Mouse (Mus musculus): ENCODE results near the gene Tdp2. TPM values are rescaled to one million over a fixed set of nuclear protein-coding genes. Genes with fewer than 3 reads are reported as not detected.
A peak's percentile ranks its signal among the peaks of the same experiment; 100 is the strongest.

The Tdp2 gene
- polyA plus RNA-seq (2016; fragmentation: Nextera tagmentation; extraction: Ambion mirVana): 70.3 and 75.0 TPM in 2 replicates

DNA sequence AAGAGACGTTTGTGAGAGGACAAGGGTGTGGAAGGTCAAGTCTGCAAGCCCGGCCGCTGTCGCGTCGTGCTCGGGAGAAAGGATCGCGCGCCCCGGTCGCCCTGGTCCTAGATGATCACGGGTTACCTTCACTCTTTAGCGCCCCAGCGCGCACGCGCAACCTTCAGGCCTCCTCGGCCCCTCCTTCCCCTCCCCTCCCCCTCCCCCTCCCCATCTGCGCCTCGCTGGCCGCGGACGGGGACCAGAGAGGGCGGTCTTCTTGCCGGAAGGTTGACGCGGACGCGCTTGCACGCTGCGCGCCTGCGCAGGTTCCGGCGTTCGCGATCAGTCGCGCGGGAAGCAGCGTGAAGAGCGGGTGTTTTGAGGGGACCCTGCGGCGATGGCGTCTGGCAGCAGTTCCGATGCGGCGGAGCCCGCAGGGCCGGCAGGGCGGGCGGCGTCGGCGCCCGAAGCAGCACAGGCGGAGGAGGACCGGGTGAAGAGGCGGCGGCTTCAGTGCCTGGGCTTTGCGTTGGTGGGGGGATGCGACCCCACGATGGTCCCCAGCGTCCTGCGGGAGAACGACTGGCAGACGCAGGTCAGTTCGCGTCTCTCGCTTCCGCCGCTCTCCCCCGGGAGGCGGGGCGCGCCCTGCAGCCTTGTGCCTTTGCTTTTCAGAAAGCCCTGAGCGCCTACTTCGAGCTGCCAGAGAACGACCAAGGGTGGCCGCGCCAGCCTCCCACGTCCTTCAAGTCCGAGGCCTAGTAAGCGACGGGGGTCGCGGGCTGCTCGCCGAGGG, at the start of gene Tdp2, which contains the start of gene Acot13:
Gene Tdp2, plus strand, starts transcription at position 327 of the 778 bp plus-strand sequence.
Gene Acot13, minus strand, starts transcription at position 188 of the 778 bp plus-strand sequence.
- ATAC-seq (ENCODE audit: low FRiP score): peak; percentile 98
- peak within 1 kb of the TSS; percentile 91 for H3K27ac ChIP-seq
- under 1% methylated on average over 90 of the region's 90 CpGs for WGBS
- peak within 1 kb of the TSS; percentile 94 for H3K9ac ChIP-seq
- H3K27me3 ChIP-seq: no peaks in the 10 kb centered on the region
- H3K9me3 ChIP-seq: no peaks in the 10 kb centered on the region
- H3K4me2 ChIP-seq: peak within 1 kb of the TSS; percentile 71
- H3K36me3 ChIP-seq (replicated peaks): 0 out of 2 replicates have a peak, but pooled peaks cover 2% of the 10 kb centered on the region
- H3K4me1 ChIP-seq: peaks cover 25% of the 10 kb centered on the region
- peak within 1 kb of the TSS; percentile 90 for H3K4me3 ChIP-seq (replicated peaks)

GRCm38 (mm10) chr13:24781916-24782315, 49.6 kb upstream of the Tdp2 start:
- Histone ChIP-seq H3K27me3 (no peaks in the 10 kb centered on the region), H3K27ac (no peak overlapping the region), H3K4me3 (replicated peaks) (no peak overlapping the region), H3K4me2 (no peak overlapping the region), H3K9ac (no peak overlapping the region), H3K36me3 (replicated peaks) (no peaks in the 10 kb centered on the region), H3K4me1 (peaks cover 3% of the 10 kb centered on the region; the same call in 1 of the 2 replicates), H3K9me3 (no peaks in the 10 kb centered on the region)
- no peak for ATAC-seq (ENCODE audit: low FRiP score)
- WGBS: 77% methylated on average over 5 of the region's 5 CpGs

GRCm38 (mm10) chr13:24786014-24786490, 45.4 kb upstream of the Tdp2 start:
- no peaks in the 10 kb centered on the region for H3K27me3 ChIP-seq
- H3K9me3 ChIP-seq: no peaks in the 10 kb centered on the region
- H3K4me1 ChIP-seq: peaks cover 3% of the 10 kb centered on the region; the same call in 1 of the 2 replicates
- WGBS: 55% methylated on average over 11 of the region's 11 CpGs
- no peak overlapping the region for H3K4me2 ChIP-seq
- no peak overlapping the region for H3K9ac ChIP-seq
- no peak overlapping the region for H3K27ac ChIP-seq
- no peak overlapping the region for H3K4me3 ChIP-seq (replicated peaks)
- peak; percentile 63; the same call in 1 of the 2 replicates for ATAC-seq (ENCODE audit: low FRiP score)
- no peaks in the 10 kb centered on the region for H3K36me3 ChIP-seq (replicated peaks)

- no peaks in the 10 kb centered on the region for H3K36me3 ChIP-seq (replicated peaks)
- H3K4me3 ChIP-seq (replicated peaks): no peak overlapping the region
- no peak overlapping the region for H3K9ac ChIP-seq
- WGBS: 93% methylated on average over 5 of the region's 5 CpGs
- no peak for ATAC-seq (ENCODE audit: low FRiP score)
- peaks cover 3% of the 10 kb centered on the region; the same call in 1 of the 2 replicates for H3K4me1 ChIP-seq
- H3K27me3 ChIP-seq: no peaks in the 10 kb centered on the region
- no peak overlapping the region for H3K4me2 ChIP-seq
- H3K27ac ChIP-seq: no peak overlapping the region
- H3K9me3 ChIP-seq: no peaks in the 10 kb centered on the region
These were observed 44.0 kb upstream of the Tdp2 start for GRCm38 (mm10) chr13:24787477-24787876.

- Histone ChIP-seq H3K4me3 (replicated peaks) (no peak overlapping the region), H3K4me1 (no peaks in the 10 kb centered on the region), H3K9ac (no peak overlapping the region), H3K27ac (no peak overlapping the region), H3K9me3 (no peaks in the 10 kb centered on the region), H3K4me2 (no peak overlapping the region), H3K36me3 (replicated peaks) (no peaks in the 10 kb centered on the region), H3K27me3 (no peaks in the 10 kb centered on the region)
- WGBS: 69% methylated on average over 2 of the region's 2 CpGs
- ATAC-seq (ENCODE audit: low FRiP score): no peak
These were observed 40.1 kb upstream of the Tdp2 start for GRCm38 (mm10) chr13:24791349-24791748.

GRCm38 (mm10) chr13:24792411-24793045, 39.0 kb upstream of the Tdp2 start:
- Histone ChIP-seq H3K27ac (no peak overlapping the region), H3K4me3 (replicated peaks) (no peak overlapping the region), H3K9me3 (no peaks in the 10 kb centered on the region), H3K4me1 (no peaks in the 10 kb centered on the region), H3K36me3 (replicated peaks) (no peaks in the 10 kb centered on the region), H3K9ac (no peak overlapping the region), H3K27me3 (no peaks in the 10 kb centered on the region), H3K4me2 (no peak overlapping the region)
- no peak for ATAC-seq (ENCODE audit: low FRiP score)
- WGBS: 94% methylated on average over 9 of the region's 9 CpGs

DNA sequence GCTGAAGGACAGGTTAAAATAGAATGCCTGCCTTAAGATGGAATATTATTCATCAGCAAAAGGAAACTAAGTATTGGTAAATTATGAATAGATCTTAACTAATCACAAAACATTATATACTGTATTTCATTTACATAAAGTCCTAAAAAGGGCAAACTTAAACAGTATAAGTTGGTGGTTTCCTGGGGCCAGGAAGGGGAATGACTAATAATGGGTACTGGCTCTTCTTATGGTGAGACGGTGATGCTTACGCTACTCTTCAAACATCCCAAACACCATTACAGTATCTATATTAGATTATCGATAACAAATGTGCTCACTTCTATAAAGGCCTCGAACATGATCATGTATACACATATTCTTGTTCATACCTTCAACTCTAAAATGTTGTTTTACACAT, 32.8 kb upstream of the Tdp2 start:
- H3K9me3 ChIP-seq: no peaks in the 10 kb centered on the region
- WGBS: 98% methylated on average over 4 of the region's 4 CpGs
- no peak overlapping the region for H3K27ac ChIP-seq
- no peak for ATAC-seq (ENCODE audit: low FRiP score)
- H3K9ac ChIP-seq: no peak overlapping the region
- H3K4me3 ChIP-seq (replicated peaks): no peak overlapping the region
- no peaks in the 10 kb centered on the region for H3K27me3 ChIP-seq
- no peaks in the 10 kb centered on the region for H3K36me3 ChIP-seq (replicated peaks)
- H3K4me2 ChIP-seq: no peak overlapping the region
- peaks cover 12% of the 10 kb centered on the region for H3K4me1 ChIP-seq

GRCm38 (mm10) chr13:24799378-24799777, 32.1 kb upstream of the Tdp2 start:
- Histone ChIP-seq H3K36me3 (replicated peaks) (no peaks in the 10 kb centered on the region), H3K27me3 (no peaks in the 10 kb centered on the region), H3K4me3 (replicated peaks) (peak overlapping the region; percentile 100), H3K9ac (peak overlapping the region; percentile 68; the same call in 1 of the 2 replicates), H3K4me2 (peak overlapping the region; percentile 82), H3K9me3 (no peaks in the 10 kb centered on the region), H3K27ac (no peak overlapping the region), H3K4me1 (peaks cover 18% of the 10 kb centered on the region)
- WGBS: 77% methylated on average over 5 of the region's 5 CpGs
- no peak for ATAC-seq (ENCODE audit: low FRiP score)

GRCm38 (mm10) chr13:24799925-24800673, 31.4 kb upstream of the Tdp2 start:
- H3K9ac ChIP-seq: peak overlapping the region; percentile 68
- peak overlapping the region; percentile 99 for H3K27ac ChIP-seq
- H3K9me3 ChIP-seq: no peaks in the 10 kb centered on the region
- peak overlapping the region; percentile 100 for H3K4me3 ChIP-seq (replicated peaks)
- under 1% methylated on average over 31 of the region's 31 CpGs for WGBS
- no peaks in the 10 kb centered on the region for H3K36me3 ChIP-seq (replicated peaks)
- no peaks in the 10 kb centered on the region for H3K27me3 ChIP-seq
- peaks cover 22% of the 10 kb centered on the region for H3K4me1 ChIP-seq
- H3K4me2 ChIP-seq: peak overlapping the region; percentile 82
- peak; percentile 31 for ATAC-seq (ENCODE audit: low FRiP score)

GRCm38 (mm10) chr13:24800674-24801307, 30.7 kb upstream of the Tdp2 start:
- peak; percentile 97 for ATAC-seq (ENCODE audit: low FRiP score)
- peak overlapping the region; percentile 99 for H3K27ac ChIP-seq
- peak overlapping the region; percentile 100 for H3K4me3 ChIP-seq (replicated peaks)
- no peaks in the 10 kb centered on the region for H3K27me3 ChIP-seq
- peaks cover 26% of the 10 kb centered on the region for H3K4me1 ChIP-seq
- H3K4me2 ChIP-seq: peak overlapping the region; percentile 82
- no peaks in the 10 kb centered on the region for H3K9me3 ChIP-seq
- peak overlapping the region; percentile 99 for H3K9ac ChIP-seq
- peaks cover 5% of the 10 kb centered on the region for H3K36me3 ChIP-seq (replicated peaks)
- WGBS: under 1% methylated on average over 42 of the region's 42 CpGs

DNA sequence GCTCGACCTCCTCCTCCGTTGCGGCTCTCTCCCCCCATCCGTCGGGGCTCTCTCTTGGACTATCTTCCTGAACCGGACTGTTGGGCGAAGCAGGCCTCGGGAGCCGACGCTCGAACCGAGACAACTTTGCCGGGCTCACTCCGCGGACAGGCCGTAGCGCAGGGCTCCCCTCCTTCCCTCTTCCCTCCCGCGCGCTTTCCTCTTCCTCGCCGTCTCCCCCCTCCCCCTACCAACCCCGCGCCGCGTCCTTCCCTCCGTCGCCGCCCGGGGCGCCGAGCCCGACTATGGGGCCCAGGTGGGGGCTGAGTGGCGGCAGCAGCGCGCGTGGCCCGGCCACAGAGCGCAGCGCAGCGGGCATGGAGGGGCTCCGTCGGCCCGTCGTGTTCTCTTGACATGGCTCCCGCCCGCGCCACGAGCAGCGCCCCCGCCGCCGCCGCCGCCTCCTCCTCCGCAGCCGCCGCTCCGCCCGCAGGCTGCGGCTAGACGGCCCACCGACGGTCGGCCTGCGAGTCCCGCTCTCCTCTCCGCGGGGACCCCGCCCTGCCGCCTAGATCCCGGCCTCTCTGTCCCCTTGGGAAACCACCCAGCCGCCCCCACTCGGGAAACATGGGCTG, 30.1 kb upstream of the Tdp2 start, which contains the start of gene BC005537:
Gene BC005537, plus strand, starts transcription at position 350 of the 614 bp plus-strand sequence.
- peak within 1 kb of the TSS; percentile 82 for H3K4me2 ChIP-seq
- H3K27me3 ChIP-seq: no peaks in the 10 kb centered on the region
- peak within 1 kb of the TSS; percentile 99 for H3K9ac ChIP-seq
- H3K36me3 ChIP-seq (replicated peaks): peaks cover 8% of the 10 kb centered on the region
- H3K4me3 ChIP-seq (replicated peaks): peak within 1 kb of the TSS; percentile 100
- no peaks in the 10 kb centered on the region for H3K9me3 ChIP-seq
- 1% methylated on average over 61 of the region's 74 CpGs for WGBS
- ATAC-seq (ENCODE audit: low FRiP score): peak; percentile 57
- peak within 1 kb of the TSS; percentile 99 for H3K27ac ChIP-seq
- peaks cover 26% of the 10 kb centered on the region for H3K4me1 ChIP-seq
